Mouse (Mus musculus): ENCODE data around the gene Cnot1.
"Not testable (repeated sequence)": the region's sequence is repeated elsewhere in the genome, so short reads cannot be mapped to it uniquely, and the experiment has no call there.

The Cnot1 gene

DNA sequence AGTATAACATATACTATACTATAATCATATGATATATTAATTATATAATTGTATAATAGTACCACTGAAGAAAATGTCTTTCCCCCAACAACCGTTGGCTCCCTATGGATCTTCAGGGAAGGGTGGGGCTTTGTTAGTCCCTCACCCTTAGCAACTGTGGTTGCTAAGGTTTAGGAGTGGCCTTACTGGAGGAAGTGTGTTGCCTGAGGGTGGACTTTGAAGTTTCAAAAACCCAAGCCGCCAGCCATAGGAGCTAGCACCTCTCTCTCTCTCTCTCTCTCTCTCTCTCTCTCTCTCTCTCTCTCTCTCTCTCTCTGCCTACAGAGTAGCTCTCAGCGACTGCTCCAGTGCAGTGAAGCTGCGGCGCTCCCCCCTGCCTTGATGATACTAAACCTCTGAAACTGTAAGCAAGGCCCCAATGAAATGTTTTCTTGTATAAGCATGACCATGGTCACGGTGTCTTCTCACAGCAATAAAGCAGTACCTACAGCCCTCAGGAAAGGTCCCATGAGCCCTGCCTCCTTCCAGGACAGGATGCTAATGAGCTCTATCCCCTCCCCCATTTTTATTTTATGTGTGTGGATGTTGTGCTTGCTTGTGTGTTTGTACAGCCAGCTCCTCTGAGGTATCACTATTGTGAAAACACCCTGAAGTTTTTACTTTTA is 8.9 kb upstream of the Cnot1 start:
- DNase-seq: no peak

DNA sequence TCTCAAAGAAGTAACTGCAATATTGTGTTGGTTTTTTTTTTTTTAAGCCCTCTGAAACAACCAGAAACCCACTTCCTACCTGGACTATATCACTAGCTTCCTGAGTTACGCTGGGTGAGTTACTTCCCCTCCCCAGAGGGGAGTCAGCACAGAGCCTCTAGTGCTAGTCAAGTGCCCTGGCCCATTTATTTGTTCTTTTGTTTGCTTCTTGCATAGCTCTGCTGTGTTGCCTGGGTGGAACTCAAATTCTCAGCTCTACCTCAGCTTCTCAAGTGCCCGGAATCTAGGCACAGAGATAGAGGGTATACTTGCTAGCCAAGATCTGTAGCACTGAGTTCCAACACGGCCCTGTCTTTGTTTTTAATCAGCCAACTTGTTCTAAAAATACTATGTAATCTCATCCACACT is 2.9 kb upstream of the Cnot1 start:
- DNase-seq: peak; percentile 93

DNA sequence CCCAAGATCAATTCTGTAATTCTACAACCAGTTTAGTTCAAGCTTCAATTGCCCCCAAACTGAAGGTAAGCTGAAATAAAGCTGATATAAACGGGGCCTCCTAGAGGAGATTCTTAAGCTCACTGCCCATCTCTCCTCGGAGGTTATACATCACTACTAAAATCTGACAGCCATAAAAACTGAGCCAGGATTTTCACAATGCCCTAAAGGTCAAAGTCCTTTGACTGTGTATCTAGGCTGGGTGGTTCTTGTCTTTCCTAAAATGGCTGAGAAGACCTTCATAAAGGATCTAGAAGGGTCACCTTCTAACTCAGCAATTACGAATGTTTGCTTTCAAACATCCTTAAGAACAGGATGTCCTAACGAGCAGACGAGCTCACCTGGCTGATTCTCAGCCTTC is 1.9 kb upstream of the Cnot1 start:
- no peak for DNase-seq

DNA sequence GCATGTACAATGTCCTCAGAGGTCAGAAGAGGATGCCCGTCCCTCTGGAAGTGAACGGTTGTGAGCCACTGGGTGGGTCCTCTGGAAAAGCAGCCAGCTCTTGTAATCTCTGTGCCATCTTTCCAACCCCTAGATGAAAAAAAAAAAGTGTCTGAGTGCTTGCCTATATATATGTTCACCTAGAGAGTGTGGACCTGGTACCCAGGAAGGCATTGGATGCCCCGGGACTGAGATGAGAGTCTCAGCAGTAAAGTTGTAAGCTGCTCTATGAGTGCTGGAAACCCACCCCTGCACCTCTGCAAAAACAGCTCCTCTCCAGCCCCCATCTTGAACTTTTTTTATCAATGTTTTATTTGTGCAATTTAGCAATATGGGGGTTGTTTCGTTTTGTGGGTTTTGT is 1.4 kb upstream of the Cnot1 start:
- no peak for DNase-seq

DNA sequence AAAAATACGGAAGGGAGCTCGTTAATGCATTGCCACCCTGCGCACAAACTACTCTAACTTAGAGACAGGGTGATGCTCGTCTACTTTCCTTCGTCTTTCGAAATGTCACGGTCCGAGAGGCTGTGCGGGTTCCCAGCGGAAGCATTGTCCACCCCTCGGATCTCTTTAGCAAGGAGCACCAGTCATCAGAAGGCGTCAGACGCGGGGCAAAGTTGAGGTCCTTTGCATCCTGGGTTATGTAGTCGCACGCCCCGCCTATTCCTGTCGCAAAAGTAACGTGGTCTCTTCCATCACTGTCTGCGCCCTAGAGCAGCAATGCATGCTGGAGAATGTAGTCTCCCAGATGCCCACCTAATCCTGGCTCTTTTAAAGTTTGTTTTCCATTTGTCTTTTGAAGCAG is 597 bp upstream of the Cnot1 start:
- DNase-seq: peak; percentile 99

DNA sequence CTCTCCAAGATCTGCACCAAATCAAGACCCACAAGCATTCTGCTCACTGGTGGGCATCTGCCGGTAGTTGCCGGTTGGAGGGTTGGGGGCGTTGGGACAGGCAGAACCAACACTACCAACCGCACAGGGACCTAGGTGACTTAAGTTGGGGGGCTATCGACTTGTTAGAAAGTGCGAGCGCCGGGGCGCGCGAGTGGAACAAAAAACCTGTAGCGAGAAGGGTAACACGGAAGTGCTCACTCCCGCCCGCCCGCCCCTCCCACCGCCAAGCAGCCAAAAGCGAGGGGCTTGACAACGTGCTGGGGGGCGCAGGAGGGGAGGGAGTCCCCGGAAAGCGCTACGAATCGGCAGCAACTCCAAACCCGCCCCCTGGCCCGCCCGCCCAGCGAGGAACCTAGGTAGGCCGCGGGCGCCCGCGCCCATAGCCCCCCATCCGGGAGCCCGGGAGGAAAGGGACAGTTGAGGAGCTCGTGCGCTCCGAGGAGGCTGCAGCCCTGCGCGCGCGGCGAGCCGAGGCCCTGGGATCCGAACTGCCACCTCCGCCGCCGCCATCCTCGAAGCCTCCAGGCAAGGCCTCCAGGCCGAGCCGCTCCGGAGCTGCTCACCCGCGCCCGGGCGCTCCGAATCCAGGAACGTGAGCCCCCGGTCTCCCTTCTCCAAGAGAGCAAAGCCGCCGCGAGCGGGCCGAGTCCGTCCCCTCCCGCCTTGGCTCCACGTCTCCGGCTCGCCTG is 638 bp downstream of the Cnot1 start:
- peak; percentile 90 for DNase-seq

- DNase-seq: no peak
Measured at GRCm38 (mm10) chr8:95805482-95805881, 1.8 kb downstream of the Cnot1 start.

DNA sequence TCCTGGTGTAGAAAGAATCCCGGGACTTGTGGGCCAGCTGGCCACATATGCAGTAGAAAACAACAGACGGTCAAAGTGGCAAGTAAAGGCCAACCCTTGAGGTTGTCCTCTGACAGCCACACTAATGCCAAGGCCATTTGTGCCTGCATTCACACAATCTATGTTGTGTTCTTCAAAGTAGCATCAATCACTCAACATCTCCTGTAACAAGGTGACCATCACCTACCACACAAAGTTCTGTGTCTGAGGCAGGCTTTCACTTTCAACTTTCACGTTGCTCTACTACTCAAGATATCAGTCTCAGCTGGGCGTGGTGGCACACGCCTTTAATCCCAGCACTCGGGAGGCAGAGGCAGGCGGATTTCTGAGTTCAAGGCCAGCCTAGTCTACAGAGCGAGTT is 5.0 kb downstream of the Cnot1 start:
- peak; percentile 76 for DNase-seq

GRCm38 (mm10) chr8:95801476-95802064 is 5.7 kb downstream of the Cnot1 start:
- DNase-seq: peak; percentile 61

GRCm38 (mm10) chr8:95800353-95800752 is 6.9 kb downstream of the Cnot1 start:
- DNase-seq: peak; percentile 70

DNA sequence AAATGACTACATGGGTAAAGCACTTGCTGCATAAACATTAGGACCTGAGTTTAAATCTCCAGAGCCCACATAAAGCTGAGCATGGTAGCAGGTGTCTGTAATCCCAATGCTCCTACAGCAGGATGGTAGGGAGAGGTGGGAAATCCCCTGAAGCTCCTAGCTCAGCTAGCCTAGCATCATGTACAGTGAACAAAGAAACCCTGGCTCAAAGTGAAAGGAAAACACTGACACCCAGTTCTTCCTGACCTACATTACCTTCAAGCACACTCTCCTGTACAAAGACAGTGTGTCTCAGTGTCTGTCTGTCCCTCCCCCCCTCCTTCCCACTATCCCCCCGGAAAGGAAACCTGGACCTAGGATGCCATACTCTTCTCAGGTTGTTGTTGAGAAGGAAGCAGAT is 7.4 kb downstream of the Cnot1 start:
- peak; percentile 78 for DNase-seq

DNA sequence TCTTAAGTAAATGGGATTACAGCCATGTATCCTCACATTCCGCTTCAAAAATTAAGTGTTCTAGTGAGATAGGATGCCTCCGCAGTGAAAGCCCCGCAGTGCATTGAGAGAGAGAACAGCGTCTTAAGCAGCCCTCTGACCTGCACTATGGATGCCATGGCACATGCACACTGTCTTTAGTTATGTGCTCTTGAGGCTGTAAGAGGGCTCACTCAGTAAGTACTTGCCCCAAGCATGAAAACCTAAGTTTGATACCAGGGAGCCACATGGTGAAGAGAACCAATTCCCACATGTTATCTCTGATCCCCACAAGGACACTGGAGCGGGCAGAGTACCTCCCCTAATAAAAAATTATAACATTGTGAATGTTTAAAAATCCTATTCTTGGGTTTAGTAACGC is 8.1 kb downstream of the Cnot1 start:
- DNase-seq: peak; percentile 21

DNA sequence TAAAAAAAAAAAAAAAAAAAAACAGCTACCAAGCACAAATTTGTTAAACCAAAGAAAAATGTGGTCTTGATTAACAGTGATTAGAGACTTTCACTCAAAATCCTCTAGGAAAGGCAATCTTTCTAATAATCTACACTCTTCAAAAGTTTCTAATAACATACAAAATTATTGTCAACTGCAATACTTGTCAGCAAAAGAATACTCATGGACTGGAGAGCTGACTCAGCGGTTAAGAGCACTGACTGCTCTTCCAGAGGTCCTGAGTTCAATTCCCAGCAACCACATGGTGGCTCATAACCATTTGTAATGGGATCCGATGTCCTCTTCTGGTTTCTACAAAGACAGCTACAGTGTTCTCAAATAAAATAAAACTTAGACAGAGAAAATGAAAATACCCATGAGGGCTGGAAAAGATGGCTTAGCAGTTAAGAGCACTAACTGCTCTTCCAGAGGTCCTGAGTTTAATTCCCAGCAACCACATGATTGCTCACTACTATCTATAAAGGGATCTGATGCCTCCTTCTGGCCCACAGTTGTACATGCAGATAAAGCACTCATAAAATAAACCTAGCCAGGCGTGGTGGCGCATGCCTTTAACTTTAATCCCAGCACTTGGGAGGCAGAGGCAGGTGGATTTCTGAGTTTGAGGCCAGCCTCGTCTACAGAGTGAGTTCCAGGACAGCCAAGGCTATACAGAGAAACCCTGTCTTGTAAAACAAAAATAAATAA is 11.8 kb downstream of the Cnot1 start:
- not testable (repeated sequence) for DNase-seq

DNA sequence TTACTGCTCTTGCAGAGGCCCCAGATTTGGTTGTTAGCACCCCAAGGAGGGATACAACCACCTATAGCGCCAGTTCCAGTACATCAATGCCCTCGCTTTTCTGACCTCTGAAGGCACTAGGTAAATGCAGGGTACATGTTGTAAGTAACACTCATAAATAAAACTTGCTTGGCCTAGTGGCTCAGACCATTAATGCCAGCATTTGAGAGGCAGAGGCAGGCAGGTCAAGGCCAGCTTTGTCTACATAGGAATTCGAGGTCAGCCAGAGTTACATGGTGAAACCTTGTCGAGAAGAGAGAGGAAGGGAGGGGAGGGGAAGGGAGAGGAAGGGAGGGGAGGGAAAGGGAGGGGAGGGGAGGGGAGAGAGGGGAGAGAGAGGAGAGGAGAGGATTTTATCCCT is 21.7 kb downstream of the Cnot1 start:
- DNase-seq: peak; percentile 80

- peak; percentile 66 for DNase-seq
Measured at GRCm38 (mm10) chr8:95782628-95783027, 24.6 kb downstream of the Cnot1 start.

DNA sequence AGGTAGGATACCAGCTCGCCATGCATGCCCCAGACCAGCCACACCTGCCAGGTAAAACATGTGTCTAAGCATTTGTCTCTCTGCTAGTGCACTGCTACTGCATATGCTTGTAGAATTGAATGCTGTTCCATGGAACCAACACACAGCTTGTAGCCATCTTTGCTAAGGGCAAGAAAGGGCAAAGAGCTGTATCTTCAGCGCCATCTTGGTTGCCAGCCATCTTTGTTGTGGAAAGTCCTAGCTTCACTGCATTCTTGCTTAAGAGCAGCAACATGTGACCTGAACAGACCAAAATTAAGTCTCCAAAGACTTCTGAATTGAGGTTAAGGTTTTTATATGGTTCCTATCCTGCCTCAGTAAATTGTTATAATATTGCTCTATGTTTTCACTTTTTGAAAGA is 25.5 kb downstream of the Cnot1 start:
- no peak for DNase-seq

DNA sequence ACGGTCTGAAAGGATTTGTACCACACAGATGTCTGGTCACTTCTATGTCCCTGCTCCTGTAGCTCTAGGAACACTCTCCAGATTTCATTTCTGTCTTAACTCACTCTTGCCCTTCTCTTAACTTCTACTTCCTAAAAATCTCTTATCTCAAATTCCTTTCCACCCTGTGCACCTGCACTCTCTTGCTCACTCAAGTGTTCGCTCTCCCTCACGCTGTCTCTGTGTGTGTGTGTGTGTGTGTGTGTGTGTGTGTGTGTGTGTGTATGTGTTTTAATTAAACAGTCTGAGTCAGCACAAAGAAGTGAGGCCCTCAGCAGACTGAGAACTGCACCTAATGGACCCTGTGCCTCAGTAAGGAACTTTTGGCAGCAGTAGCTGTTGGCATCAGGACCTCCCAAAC is 26.2 kb downstream of the Cnot1 start:
- DNase-seq: no peak

GRCm38 (mm10) chr8:95764133-95764532 is 43.1 kb downstream of the Cnot1 start:
- DNase-seq: no peak

- no peak for DNase-seq
Measured at GRCm38 (mm10) chr8:95760323-95760722, 46.9 kb downstream of the Cnot1 start.

- DNase-seq: peak; percentile 71
Measured at GRCm38 (mm10) chr8:95751924-95752323, 55.3 kb downstream of the Cnot1 start.

GRCm38 (mm10) chr8:95748028-95748427 is 59.2 kb downstream of the Cnot1 start:
- DNase-seq: no peak

- peak; percentile 2 for DNase-seq
Measured at GRCm38 (mm10) chr8:95741732-95742131, 65.5 kb downstream of the Cnot1 start.

- DNase-seq: peak; percentile 41
Measured at GRCm38 (mm10) chr8:95738596-95738995, 68.7 kb downstream of the Cnot1 start.

- peak; percentile 36 for DNase-seq
Measured at GRCm38 (mm10) chr8:95727625-95728024, 79.6 kb downstream of the Cnot1 start.
